Mouse (Mus musculus) embryonic facial prominence, embryonic 13.5 days (tissue): ENCODE results near the gene Mpp2. TPM values are rescaled to one million over a fixed set of nuclear protein-coding genes. Genes with fewer than 3 reads are reported as not detected.

Source experiments
- ATAC-seq: fragments of 200-750 bp; cut with Nextera tagmentation; 2 replicates; pipeline ENCODE4 v1.8.0; 2017; ENCODE audit warnings: low read depth; ENCODE audit not compliant: insufficient number of reproducible peaks, insufficient read depth, low FRiP score, low TSS enrichment
- H3K27ac ChIP-seq: fragments of 300-500 bp; sonication (generic); 2 replicates; pipeline ENCODE4 v1.5.1; 2015; ENCODE audit warnings: moderate library complexity, mild to moderate bottlenecking, inconsistent platforms
- H3K27me3 ChIP-seq: fragments of 300-500 bp; sonication (generic); 2 replicates; pipeline ENCODE4 v1.6.1; 2015; ENCODE audit warnings: mild to moderate bottlenecking, inconsistent platforms
- H3K36me3 ChIP-seq: fragments of 300-500 bp; sonication (generic); 2 replicates; pipeline ENCODE4 v1.6.1; 2015; ENCODE audit warnings: mild to moderate bottlenecking, inconsistent platforms
- H3K4me1 ChIP-seq: fragments of 300-500 bp; sonication (generic); 2 replicates; pipeline ENCODE4 v1.6.1; 2015; ENCODE audit warnings: inconsistent platforms
- H3K4me2 ChIP-seq: fragments of 300-500 bp; sonication (generic); 2 replicates; pipeline ENCODE4 v1.6.1; 2015; ENCODE audit warnings: moderate library complexity, mild to moderate bottlenecking, inconsistent platforms
- H3K4me3 ChIP-seq: fragments of 300-500 bp; sonication (generic); 2 replicates; pipeline ENCODE4 v1.5.1; 2015; ENCODE audit warnings: mild to moderate bottlenecking, inconsistent platforms
- H3K9ac ChIP-seq: fragments of 300-500 bp; sonication (generic); 2 replicates; pipeline ENCODE4 v1.6.1; 2015; ENCODE audit warnings: mild to moderate bottlenecking, inconsistent platforms
- H3K9me3 ChIP-seq: fragments of 300-500 bp; sonication (generic); 2 replicates; pipeline ENCODE4 v1.6.1; 2016; ENCODE audit warnings: inconsistent platforms
- whole genome bisulfite sequencing: fragments of 180-500 bp; shearing (Covaris S2); methylation state at CpG from one replicate; pipeline ENCODE4 v1.1.7; 2015; ENCODE audit warnings: mixed read lengths; 5-methylcytosine and 5-hydroxymethylcytosine counted together
- polyA plus RNA-seq: library from polyadenylated mRNA; unstranded; fragments of >200 nt; fragmentation: Nextera tagmentation; extraction: Ambion mirVana; gene quantifications from 2 replicates; pipeline ENCODE4 v1.2.1, GENCODE M21; 2015

Mpp2 gene
- polyA plus RNA-seq, 1 experiment from 2014 or later: 10.3 TPM

DNA sequence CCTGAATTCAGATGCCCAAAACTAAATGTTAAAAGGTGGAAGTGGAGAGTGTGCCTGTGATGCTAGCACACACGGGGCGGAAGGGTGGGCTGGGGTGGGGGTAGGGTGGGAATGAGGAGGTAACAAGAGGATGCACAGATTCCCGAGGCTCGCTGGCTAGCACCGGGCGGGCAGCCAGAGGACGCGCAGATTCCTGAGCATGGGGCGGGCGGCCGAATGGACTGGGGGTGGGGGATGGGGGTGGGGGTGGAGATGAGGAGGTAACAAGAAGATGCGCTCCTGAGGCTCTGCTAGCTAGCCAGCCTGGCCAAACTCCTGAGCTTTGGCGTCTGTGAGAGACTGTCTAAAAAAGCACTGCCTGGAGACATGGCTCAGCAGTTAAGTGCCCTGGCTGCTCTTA is 17.9 kb downstream of the Mpp2 start:
- Histone ChIP-seq H3K9me3 (no peaks in the 10 kb centered on the region), H3K9ac (no peak overlapping the region)

DNA sequence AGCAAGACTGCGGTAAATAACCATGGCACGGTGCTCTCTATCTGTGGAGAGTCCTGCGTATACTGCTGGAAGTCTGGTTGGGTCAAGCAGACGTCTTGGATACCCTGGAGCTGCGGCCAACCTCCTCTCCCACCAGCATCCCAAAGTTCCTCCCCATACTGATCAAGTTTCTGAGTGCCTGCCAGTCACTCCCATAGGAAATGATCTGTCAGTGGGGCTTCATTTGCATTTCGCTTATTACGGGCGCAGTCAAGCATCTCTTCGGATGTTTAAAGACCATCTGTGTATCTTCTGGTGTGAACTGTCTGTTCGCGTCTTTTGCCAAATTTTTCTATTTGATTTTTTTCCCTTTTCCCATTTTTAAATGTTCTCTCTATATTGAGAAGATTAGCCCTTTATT is 18.7 kb downstream of the Mpp2 start:
- no peaks in the 10 kb centered on the region for H3K9me3 ChIP-seq
- H3K27ac ChIP-seq: no peak overlapping the region
- ATAC-seq: no peak
- WGBS: 38% methylated on average over 11 of the region's 11 CpGs
- peaks cover 4% of the 10 kb centered on the region for H3K27me3 ChIP-seq
- no peak overlapping the region for H3K4me2 ChIP-seq
- H3K9ac ChIP-seq: no peak overlapping the region
- H3K4me3 ChIP-seq: no peak overlapping the region
- H3K4me1 ChIP-seq: peaks cover 18% of the 10 kb centered on the region
- no peaks in the 10 kb centered on the region for H3K36me3 ChIP-seq

More for the DNA sequence above, 17.9 kb downstream of the Mpp2 start:
- Histone ChIP-seq H3K4me1 (peaks cover 18% of the 10 kb centered on the region), H3K4me3 (no peak overlapping the region), H3K27me3 (peaks cover 4% of the 10 kb centered on the region), H3K27ac (no peak overlapping the region), H3K4me2 (peak overlapping the region; percentile 40), H3K36me3 (no peaks in the 10 kb centered on the region)
- WGBS: 1% methylated on average over 13 of the region's 13 CpGs
- no peak for ATAC-seq

DNA sequence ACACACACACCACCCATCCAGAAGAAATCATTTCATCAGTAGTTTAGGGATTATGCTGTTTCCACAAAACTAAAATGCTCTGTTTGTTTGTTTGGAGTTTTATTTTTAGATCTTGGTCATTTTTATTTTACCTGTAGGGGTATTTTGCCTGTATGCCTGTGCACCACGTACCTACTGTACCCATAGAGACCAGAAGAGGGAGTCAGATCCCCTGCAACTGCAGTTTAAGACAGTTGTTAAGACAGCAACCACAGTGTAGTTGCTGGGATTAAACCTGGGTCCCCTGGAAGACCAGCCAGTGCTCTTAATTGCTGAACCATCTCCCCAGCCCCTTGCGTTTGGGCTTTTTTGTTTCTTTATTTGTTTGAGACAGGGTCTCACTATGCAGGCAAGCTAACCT is 19.3 kb downstream of the Mpp2 start:
- Histone ChIP-seq H3K4me3 (no peak overlapping the region), H3K4me1 (peaks cover 18% of the 10 kb centered on the region), H3K9ac (no peak overlapping the region), H3K27me3 (peaks cover 4% of the 10 kb centered on the region), H3K9me3 (no peaks in the 10 kb centered on the region), H3K36me3 (no peaks in the 10 kb centered on the region), H3K27ac (no peak overlapping the region), H3K4me2 (no peak overlapping the region)
- WGBS: 39% methylated on average over 2 of the region's 2 CpGs
- ATAC-seq: no peak

DNA sequence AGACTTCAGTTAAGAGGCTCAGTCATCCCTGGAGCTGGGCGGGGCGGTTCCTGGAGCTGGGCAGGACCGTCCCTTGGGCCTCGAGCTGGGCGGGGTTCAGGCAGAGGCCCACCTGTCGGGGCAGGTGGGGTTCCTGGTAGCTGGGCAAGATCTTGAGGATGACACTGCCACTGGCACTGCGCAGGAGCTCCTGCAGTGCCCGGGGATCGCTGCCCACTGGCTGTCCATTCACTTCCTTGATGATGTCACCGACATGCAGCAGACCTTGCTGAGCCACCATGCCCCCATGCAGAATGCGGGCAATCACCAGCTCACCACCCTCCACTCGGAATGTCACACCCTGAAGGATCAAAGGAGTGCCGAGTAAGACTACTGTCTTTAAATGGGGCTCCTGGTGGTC is 25.2 kb downstream of the Mpp2 start:
- no peak for ATAC-seq
- H3K4me1 ChIP-seq: peaks cover 3% of the 10 kb centered on the region; the same call in 1 of the 2 replicates
- no peak overlapping the region for H3K9ac ChIP-seq
- H3K27ac ChIP-seq: no peak overlapping the region
- H3K27me3 ChIP-seq: peaks cover 19% of the 10 kb centered on the region
- no peak overlapping the region for H3K4me2 ChIP-seq
- peaks cover 31% of the 10 kb centered on the region for H3K36me3 ChIP-seq
- WGBS: 80% methylated on average over 13 of the region's 13 CpGs
- H3K4me3 ChIP-seq: no peak overlapping the region
- no peaks in the 10 kb centered on the region for H3K9me3 ChIP-seq

DNA sequence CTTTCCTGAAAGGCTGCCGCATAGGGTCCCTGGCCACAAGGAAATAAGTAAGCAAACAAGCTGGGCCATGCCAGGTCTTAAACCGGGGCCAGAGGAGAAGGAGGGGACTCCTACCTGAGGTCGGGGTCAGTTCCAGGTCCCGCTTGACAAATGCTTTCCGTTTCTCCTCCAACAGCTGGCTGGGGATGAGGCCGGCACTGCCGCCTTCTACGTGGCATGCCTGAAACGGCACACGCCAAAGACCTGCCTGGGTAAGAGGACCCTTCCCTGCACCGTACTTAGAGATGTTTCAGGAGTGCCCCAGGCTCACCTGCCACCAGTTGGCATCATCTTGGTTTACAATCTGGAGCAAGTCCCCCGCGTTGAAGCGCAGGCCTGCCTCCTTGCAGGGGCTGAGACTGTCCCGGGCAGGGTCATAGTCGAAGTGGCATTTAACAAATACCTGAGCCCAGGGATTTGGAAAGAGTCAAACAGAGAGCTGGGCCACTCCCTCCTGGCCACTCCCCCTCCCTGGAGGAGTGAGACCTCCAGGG is 26.3 kb downstream of the Mpp2 start:
- Histone ChIP-seq H3K4me3 (no peak overlapping the region), H3K4me1 (peaks cover 3% of the 10 kb centered on the region; the same call in 1 of the 2 replicates), H3K9ac (no peak overlapping the region), H3K27ac (no peak overlapping the region), H3K36me3 (peaks cover 31% of the 10 kb centered on the region), H3K4me2 (peak overlapping the region; percentile 88), H3K9me3 (no peaks in the 10 kb centered on the region), H3K27me3 (peaks cover 19% of the 10 kb centered on the region)
- no peak for ATAC-seq
- 29% methylated on average over 16 of the region's 16 CpGs for WGBS

DNA sequence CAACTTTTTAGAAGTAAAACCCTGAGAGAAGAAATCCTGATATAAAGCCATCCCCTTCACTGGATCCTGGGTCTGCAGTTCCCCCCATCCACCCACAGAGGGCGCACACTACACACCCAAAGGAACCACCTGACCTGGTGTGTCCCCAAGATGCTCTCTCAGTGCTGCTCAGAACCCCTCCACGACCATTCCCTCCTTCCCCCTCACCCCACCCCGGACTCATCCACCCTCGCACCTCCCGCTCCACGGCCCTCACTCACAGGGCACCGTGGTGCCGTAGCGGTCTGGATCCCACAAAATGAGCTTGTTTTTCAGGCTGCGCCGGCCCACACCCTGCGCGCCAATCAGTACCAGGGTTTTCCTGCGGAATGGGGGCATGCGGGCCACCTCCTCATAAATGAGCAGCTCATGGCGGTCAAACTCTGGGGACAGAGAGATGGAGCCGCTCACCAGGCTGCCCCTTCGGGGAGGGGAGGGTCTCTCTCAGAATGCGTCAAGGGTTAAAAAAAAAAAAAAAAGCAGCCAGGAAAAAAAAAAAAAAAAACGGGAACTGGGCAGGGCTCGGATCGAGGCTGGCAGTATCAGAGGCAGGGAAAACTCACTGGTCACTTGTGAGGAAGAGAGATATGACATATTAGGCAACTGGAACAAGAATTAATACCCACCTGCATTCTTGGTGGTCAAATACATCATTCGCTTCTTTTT is 26.9 kb downstream of the Mpp2 start:
- peak overlapping the region; percentile 42 for H3K4me3 ChIP-seq
- H3K9ac ChIP-seq: peak overlapping the region; percentile 61
- H3K4me1 ChIP-seq: peaks cover 3% of the 10 kb centered on the region; the same call in 1 of the 2 replicates
- no peak overlapping the region for H3K27ac ChIP-seq
- 5% methylated on average over 23 of the region's 23 CpGs for WGBS
- peaks cover 31% of the 10 kb centered on the region for H3K36me3 ChIP-seq
- peak overlapping the region; percentile 88 for H3K4me2 ChIP-seq
- H3K9me3 ChIP-seq: no peaks in the 10 kb centered on the region
- ATAC-seq: peak; percentile 49; the same call in 1 of the 2 replicates
- peaks cover 19% of the 10 kb centered on the region for H3K27me3 ChIP-seq

DNA sequence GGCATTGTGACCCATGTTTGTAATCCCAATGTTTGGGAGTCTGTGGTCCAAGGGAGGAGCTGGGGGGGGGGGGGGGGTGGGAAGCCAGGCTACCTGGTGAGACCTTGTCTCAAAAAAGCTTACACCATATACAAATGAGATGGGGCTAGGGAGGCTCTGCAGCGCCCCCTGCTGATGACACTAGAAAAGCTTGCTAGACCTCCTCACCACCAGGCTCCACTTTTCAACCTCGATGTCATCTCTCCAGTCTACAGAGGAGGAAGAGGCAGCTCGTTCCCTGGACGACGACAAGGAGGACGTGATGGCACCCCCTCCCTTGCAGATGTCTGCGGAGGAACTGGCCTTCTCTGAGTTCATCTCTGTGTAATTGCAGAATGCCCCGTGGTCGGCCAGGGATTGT is 34.5 kb downstream of the Mpp2 start:
- peaks cover 7% of the 10 kb centered on the region for H3K36me3 ChIP-seq
- H3K9ac ChIP-seq: no peak overlapping the region
- peaks cover 4% of the 10 kb centered on the region; the same call in 1 of the 2 replicates for H3K27me3 ChIP-seq
- H3K4me3 ChIP-seq: no peak overlapping the region
- WGBS: 28% methylated on average over 9 of the region's 9 CpGs
- no peak overlapping the region for H3K4me2 ChIP-seq
- H3K4me1 ChIP-seq: no peaks in the 10 kb centered on the region
- no peaks in the 10 kb centered on the region for H3K9me3 ChIP-seq
- no peak overlapping the region for H3K27ac ChIP-seq
- ATAC-seq: no peak

DNA sequence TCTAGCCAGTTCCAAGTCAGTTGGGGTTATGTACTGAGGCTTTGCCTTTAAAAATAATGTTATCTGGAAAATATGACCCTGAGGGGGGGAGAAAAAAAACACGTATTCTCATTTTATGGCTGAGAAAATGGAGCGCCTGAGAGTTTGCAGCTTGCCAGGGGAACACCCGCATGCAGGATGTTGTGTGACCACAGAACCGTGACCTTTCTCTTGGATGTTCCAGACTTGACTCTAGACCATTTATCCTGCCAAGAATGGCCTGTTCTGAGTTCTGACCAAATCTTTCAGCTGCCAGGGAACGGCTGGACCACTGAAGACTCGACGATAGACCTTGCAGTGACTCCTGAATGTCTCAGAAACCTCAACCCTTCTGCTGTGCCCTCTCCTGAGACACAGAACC is 35.1 kb downstream of the Mpp2 start:
- Histone ChIP-seq H3K36me3 (0 out of 2 replicates have a peak, but pooled peaks cover under 1% of the 10 kb centered on the region), H3K4me1 (no peaks in the 10 kb centered on the region), H3K9me3 (no peaks in the 10 kb centered on the region), H3K27ac (no peak overlapping the region), H3K4me2 (no peak overlapping the region), H3K27me3 (peaks cover 4% of the 10 kb centered on the region; the same call in 1 of the 2 replicates), H3K9ac (no peak overlapping the region), H3K4me3 (no peak overlapping the region)
- 71% methylated on average over 7 of the region's 7 CpGs for WGBS
- ATAC-seq: no peak

DNA sequence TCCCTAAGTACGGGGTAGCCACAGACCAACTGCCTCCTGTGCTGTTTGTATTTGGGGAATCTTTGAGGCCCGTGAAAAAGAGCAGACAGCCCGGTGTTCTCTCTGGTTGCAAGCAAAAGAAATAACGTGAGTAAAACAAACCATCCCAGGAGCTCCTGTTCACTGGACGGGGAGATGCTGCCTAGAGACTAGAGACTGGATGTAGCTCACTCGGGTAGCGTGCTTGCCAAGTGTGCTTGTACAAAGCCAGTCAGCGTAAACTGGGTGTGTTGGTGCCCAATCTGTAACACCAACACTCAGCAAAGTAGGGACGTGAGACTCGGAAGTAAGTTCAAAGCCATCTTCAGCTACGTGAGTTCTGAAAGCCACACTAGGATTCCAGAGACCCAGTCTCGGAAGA is 35.6 kb downstream of the Mpp2 start:
- Histone ChIP-seq H3K27me3 (peaks cover 4% of the 10 kb centered on the region; the same call in 1 of the 2 replicates), H3K4me3 (no peak overlapping the region), H3K4me1 (no peaks in the 10 kb centered on the region), H3K4me2 (no peak overlapping the region), H3K27ac (no peak overlapping the region), H3K36me3 (no peaks in the 10 kb centered on the region), H3K9ac (no peak overlapping the region), H3K9me3 (no peaks in the 10 kb centered on the region)
- no peak for ATAC-seq
- WGBS: 77% methylated on average over 12 of the region's 12 CpGs

DNA sequence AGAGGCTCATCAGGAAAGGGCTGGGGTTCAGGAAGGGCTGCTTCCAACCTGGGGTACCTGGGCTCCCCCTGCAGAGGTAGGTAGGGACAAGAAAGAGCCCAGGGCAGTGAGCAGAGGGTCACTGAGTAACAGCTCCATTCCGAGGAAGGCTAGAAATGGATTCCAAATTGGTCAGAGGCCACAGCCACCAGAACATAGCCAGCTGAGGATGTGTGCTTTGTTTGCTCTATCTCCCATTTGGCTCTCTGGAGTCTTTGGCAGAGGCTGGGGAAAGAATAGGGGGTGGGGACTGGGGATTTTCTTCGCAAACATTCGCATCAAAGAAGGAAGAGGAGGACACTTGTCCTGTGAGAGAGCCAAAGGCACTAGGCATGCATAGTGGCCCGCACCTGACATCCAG is 36.4 kb downstream of the Mpp2 start:
- H3K4me2 ChIP-seq: no peak overlapping the region
- H3K4me3 ChIP-seq: no peak overlapping the region
- 50% methylated on average over 4 of the region's 4 CpGs for WGBS
- no peak overlapping the region for H3K9ac ChIP-seq
- H3K4me1 ChIP-seq: no peaks in the 10 kb centered on the region
- peaks cover 4% of the 10 kb centered on the region; the same call in 1 of the 2 replicates for H3K27me3 ChIP-seq
- H3K36me3 ChIP-seq: no peaks in the 10 kb centered on the region
- no peaks in the 10 kb centered on the region for H3K9me3 ChIP-seq
- ATAC-seq: no peak
- no peak overlapping the region; the same call in 1 of the 2 replicates for H3K27ac ChIP-seq

DNA sequence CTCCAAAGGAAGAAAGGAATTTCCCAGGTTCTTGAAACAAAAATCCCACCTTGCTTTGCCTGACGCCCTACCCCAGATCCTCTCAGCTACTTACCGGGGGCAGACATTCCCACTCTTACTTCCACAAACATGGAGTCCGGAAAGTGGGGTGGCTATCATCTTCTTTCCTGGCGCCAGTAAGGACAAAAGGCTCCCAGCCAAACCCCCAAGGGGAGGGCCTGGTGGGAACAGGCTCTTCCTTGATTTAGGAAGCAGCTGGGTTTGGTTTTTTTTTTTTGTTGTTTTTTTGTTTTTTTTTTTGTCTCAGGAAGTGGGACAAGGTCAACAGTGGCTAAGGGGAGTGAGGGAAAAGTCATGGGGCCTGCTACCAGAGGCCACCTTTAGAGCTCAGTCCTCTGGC is 36.8 kb downstream of the Mpp2 start:
- Histone ChIP-seq H3K4me1 (no peaks in the 10 kb centered on the region), H3K9me3 (no peaks in the 10 kb centered on the region), H3K27me3 (peaks cover 4% of the 10 kb centered on the region; the same call in 1 of the 2 replicates), H3K36me3 (no peaks in the 10 kb centered on the region), H3K9ac (no peak overlapping the region), H3K4me2 (no peak overlapping the region), H3K27ac (no peak overlapping the region), H3K4me3 (no peak overlapping the region)
- WGBS: 57% methylated on average over 4 of the region's 4 CpGs
- ATAC-seq: no peak

DNA sequence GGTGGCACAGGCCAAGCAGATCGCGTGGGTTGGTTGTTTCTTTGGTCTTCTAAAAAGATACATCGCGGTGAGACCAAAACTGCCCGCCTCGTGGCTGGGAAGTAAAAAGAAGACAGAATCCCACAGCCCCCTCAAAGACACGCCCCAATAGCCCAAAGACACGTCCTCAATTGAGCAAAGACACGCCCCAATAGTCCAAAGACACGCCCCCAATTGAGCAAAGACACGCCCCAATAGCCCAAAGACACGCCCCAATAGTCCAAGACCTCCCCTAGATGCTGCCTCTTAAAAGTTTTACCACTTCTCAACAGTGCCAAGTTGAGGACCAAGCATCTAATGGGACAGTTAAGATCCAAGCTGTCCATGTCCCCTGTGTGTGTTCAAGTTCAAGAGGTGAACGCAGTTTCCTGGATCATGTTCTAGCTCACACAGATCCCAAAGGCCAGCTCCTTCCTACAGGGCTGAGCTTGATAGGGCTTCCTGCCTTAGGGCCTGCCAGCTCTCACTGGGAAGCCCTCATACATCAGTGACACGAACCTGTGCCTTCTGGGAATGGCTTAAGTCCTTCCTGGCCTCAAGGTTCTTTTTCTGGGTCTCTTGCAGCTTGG is 38.3 kb downstream of the Mpp2 start:
- H3K27me3 ChIP-seq: peaks cover 4% of the 10 kb centered on the region; the same call in 1 of the 2 replicates
- H3K4me1 ChIP-seq: no peaks in the 10 kb centered on the region
- ATAC-seq: no peak
- H3K4me2 ChIP-seq: no peak overlapping the region
- H3K9me3 ChIP-seq: peaks cover 8% of the 10 kb centered on the region; the same call in 1 of the 2 replicates
- H3K36me3 ChIP-seq: no peaks in the 10 kb centered on the region
- H3K4me3 ChIP-seq: no peak overlapping the region
- WGBS: 60% methylated on average over 14 of the region's 14 CpGs
- no peak overlapping the region for H3K27ac ChIP-seq
- H3K9ac ChIP-seq: no peak overlapping the region
